Mouse (Mus musculus): Measurements from ENCODE around the gene Acbd7.

Gene Acbd7

DNA sequence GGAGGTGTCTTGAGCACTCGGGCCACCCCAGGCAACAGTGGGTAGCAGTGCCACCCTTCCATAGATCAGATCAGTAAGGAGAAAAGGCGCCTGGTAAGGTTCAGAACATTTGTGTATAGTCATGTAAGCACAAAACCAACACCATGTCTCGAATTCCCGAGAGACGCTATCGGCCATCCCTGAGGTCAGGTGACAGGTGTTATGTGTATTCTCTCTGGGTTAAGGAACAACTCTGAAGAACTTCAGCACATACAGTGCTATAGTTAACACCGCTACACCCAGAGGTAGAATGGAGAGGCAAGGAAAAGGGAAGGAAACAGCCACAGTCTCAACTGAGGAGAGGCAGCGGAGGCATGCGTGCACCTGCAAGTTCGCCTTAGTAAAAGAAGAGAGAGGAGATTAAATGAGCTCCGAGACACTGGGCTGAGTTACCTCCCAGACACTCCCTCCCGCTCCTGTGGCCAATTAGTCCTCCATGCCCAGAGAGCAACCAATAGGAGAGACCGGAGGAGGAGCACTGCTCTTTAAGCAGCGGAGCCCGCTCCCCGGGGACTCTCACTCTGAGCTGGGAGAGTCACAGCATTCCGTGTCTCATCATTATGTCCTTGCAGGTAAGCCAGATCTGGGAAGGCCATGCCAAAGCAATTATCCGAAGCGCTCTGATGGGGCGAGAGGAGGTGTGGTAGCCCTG is at the start of gene Acbd7:
Gene Acbd7 (plus strand): TSS at position 558 of the 691 bp plus-strand sequence.
- DNase-seq (ENCODE audit: low spot score), result peak; percentile 55

DNA sequence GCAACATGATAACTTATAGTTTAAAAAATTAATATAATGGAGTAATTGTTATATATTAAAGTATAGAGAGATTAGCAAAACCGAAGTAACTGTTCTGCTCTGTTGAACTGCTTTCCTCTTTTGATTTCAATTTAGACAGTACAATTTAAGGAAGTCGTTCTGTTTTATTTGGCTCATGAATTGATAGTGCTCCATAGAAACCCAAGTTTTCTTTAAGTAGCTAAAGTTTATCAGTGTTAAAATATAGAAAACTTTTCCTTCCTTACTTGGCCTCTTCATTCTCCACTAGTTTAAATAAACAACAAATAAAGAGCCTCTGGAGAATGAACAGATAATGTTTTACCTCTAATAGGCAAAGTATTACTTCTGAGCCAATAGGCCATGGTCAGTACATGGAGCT is 49.7 kb upstream of the Acbd7 start:
- DNase-seq (ENCODE audit: low spot score), result no peak

DNA sequence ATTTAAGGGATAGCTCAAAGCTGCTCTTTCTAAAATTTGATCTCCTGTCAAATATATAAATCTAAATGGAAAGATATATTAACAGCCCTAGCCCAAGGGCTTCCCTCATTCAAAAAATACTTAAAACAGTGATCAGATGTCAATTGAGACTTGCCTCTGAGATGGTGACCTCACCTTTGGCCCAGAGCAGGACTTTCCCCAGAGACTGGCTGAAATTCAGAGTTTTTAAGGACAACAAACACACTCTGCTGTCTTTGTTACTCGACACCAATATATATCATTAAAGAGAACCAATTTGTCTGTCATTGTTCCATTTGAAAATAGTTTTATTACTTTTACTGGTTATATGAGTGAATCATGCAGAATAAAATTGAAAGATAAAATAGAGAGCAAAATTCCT is 46.4 kb upstream of the Acbd7 start:
- DNase-seq (ENCODE audit: low spot score), result no peak

DNA sequence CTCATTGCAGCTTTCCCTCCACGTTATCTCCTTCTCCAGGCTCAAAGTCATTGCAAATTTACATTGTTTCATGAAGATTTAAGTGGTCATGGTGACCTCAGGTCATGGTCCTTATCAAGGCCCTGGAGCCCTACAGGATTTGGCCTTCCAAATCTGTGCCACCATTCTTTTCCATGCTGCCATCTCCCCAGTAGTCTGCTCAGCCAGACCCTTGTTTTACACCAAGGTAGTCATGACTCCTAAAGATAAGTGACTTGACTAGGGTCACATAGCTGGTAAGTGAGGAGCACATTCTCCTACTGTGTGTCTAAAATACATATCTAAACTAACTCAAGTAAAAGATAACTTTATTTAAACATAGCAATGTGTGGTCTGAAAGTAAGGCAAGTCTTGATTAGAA is 43.8 kb upstream of the Acbd7 start:
- DNase-seq (ENCODE audit: low spot score), result no peak

DNA sequence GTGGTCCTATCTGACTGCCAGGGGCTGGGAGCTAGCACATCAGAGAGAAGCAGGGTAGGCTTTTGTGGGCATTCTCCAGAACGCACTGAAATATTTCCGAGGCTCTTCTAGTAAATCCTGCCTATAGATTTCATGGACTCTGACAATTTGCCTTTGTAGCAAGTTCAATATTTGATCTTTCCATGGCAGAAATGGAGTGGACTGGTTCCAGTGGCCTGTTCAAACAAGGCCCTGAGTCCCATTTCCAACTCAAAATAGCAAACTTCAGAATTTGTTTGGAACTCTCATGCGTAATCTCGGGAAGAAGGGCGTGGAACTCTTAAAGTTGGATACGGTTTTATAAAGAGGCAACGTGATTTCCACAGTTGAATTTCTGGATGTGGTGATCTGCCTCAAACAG is 40.1 kb upstream of the Acbd7 start:
- DNase-seq (ENCODE audit: low spot score), result no peak

DNA sequence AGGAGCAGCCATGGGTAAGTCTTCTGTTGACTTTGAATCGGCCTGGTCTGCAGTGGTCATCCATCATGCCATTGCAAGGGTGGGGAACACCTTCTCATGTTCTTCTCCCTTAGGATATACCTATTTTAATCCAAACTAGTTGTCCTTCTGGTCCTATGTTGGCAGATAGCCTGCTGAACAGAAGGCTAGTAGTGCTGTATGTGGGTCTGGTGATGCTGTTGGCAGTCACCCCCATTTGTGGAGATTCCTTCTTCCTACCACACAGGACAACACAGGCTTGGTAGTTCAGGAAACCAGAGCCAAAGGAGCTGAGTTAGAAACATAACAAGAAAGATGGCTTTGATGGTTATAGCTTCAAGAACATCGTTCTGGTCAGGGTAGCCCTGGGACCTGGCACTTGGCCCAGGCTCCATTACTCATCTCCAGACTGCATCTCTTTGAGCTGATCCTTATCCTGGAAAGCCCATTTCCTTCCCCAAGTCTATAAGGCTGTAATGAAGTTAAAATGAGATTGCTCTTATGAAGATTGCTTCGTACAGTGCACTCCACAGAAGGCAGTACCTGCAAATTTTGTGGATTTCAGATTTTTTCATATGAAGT is 30.4 kb upstream of the Acbd7 start:
- no peak for DNase-seq (ENCODE audit: low spot score)

DNA sequence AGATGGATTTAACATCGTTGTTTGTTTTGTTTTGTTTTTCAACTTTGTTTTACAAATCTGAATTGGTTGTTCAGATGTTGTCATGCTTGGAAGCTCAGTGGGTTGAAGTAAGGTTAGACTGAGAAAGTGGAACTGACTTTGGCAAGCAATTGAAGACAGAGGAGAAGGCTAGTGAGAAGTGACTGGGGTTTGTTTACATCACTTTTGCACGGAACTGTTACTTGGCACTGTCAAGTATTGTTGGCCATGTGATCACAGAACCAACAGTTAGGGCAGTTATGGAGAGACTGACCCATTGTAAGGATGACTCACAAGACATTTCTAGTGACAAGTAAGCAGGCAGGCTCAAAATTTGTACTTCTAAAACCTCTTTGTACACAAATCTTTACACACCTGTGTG is 12.8 kb upstream of the Acbd7 start:
- DNase-seq (ENCODE audit: low spot score), result no peak

DNA sequence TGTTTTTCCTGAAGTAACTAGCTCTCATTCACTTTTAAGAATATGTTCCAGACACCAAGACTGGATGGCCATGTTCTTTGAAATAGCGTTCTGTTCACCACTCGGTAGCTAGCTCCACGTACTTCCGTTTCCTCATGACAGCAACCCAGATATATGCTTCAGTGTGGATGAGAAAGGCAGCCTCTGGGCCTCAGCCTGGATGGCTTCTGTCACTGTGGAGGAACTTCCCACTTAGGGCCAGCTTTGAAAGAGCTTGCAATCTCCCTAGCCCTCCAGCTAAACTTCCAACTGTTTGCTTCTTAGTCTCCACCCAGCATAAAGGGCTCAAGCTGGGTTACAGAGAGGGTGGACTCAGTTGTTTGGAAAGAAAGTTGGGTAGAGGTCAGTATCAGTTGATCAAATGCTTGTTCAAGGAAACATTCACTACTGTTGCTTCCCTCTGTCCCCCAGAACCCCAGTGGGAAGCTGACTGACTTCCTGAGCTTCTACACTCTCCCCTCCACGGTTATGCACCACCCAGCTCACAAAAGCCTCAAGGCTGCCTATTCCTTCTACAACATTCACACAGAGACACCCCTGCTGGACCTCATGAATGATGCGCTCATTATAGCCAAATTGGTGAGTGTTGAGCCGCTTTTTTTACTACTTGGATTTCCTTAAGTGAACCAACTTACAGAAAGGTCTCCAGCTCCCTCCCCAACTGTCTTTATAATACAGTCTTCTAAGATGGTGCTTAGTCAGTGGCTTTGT is 11.4 kb upstream of the Acbd7 start:
- no peak for DNase-seq (ENCODE audit: low spot score)

DNA sequence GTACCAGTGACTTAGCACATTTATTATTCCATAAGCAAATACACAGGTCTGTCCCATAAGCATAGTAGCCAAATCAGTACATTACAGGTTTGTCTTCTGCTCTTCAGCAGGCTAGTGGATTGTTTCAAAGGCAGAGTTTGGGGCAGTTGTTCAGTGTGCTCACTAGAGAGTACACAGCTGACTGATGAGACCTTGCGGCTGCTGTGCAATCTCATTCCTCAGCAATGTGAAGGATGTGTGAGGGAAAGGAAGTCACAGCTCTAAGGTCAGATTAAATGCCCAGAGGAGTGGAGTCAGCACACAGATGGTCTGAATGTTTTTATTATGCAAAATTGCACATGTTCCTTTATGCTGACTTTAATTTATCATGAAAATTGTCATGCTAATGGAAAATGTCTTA is 9.4 kb upstream of the Acbd7 start:
- no peak for DNase-seq (ENCODE audit: low spot score)

DNA sequence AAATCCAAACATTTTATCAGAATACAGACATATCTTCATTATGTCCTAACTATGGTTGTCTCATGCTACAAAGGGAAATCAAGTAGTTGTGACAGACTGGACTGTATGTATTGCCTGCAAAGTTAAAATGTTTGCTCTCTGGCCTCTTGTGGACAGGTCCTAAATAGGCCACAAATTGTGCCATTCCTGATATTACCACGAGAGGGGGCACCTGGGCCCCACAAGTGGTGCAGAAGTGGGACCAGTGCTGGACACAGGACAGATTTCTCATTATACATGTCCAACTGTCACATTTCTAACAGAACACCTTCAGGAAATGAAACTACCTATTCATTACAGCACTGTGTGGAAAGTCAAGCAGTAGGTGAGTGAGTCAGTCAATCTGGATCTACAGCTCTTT is 8.6 kb upstream of the Acbd7 start:
- no peak for DNase-seq (ENCODE audit: low spot score)

DNA sequence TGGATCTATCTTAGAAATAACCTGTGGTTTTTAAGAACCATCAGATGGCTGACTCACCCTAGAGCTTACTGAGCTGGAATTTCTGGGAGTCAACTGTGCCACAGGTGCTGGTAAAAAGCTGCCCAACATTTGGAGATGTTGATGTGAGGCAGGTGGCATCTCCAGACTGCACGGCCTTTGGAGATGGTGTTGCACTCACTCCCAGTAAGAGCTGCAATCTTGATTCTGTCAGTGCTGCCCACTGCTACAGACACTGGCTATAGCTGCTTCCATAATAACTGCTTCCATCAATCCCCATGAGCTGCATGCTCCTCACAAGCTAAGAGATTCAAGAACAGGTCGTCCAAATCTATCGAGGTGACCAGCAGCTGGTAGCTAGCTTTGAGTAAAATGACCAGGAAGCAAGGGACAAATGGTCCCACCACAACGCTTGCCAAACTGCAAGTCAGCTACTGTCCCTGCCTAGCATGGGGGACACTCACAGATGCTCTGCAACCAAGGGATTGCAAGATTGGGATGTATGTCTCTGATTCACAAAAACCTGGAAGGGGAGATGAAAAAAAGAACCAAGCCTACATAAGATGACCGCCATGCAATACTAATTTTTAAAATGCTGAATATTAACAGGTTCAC is 4.8 kb upstream of the Acbd7 start:
- DNase-seq (ENCODE audit: low spot score), result no peak

DNA sequence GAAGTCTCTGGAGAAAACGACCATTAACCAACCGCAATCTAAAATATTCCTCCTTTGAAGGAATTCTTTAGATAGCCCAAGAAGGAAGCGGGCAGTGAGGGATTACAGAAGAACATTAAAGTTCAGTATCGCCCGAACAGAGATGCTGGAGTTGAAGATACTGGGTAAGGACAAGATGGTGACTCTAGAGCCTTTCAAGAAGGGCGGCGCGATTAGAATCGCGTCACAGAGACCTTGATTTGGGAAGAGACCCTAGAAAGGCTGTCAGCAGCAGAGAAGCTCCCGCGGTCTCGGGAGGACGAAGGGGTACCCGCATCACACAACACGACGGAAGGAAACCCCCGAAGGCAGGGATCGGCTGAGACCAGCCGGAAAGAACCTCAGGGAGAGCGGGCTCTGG is 3.9 kb upstream of the Acbd7 start:
- no peak for DNase-seq (ENCODE audit: low spot score)

DNA sequence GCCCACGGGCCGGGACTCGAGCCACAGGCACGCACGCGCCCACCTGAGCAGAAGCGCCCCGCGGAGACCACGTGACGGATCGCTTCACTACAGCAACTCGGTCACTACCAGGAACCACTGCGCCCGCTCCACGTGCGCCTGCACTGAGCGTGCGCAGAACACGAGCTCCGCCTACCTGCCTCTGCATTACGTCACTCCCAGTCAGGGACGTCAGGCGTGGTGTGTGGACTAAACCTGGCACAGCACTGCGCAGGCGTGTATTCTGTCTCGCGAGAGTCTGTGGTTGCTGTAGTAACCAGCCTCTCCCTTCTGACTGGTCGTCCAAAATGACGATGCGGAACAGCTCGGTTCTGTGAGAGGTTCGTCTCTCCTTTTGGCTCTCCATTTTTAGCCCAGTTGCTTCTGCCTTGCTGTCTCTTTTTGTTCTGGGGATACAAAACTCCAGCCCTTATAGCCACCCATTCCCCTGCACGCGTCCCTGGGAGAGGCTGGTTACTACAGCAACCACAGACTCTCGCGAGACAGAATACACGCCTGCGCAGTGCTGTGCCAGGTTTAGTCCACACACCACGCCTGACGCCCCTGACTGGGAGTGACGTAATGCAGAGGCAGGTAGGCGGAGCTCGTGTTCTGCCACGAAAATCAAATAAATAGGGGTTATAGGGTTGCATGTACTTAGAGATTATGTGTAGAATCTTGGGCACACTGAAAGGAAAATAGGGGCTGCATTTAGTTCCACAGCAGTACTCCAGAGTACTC is 3.3 kb upstream of the Acbd7 start, which contains the start of gene Rpp38:
Gene Rpp38 (minus strand): TSS at position 160 of the 759 bp plus-strand sequence.
- peak; percentile 99 for DNase-seq (ENCODE audit: low spot score)

DNA sequence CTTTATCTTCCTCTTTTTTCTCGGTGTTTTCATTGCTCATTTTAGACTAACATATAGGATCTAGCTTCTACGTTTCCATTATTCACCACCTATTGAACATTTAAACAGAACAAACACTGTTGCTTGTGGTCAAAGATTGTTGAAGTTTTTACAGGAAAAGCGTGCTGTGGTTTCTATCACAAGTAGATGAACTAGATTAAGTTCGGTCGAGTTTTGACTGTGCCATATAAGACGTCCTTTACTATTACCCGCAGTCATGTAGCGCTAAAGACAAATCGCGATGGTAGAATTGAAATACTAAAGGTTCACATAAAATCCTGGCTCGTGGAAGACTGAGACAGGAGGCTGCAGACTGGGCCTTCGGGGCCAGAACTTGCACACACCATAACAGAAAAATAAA is 2.2 kb upstream of the Acbd7 start:
- DNase-seq (ENCODE audit: low spot score), result no peak

DNA sequence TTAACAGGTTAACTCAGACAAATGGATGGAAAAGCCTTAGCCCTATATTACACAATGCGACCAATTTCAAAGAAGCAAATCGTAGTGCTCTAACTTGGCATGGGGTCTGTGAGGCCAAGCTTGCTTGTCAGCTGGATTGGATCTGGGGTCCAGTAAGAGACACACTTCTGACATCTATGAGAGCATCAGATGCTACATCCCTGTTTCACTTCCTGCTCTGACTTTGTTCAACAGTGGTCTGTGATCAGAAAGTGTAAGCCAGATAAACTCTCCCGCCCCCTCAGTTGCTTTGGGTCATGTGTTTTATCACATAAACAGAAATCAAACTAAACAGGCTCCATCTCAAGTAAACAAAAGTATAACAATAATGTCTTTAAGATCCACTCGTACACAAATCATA is 12.5 kb downstream of the Acbd7 start:
- DNase-seq (ENCODE audit: low spot score), result no peak

DNA sequence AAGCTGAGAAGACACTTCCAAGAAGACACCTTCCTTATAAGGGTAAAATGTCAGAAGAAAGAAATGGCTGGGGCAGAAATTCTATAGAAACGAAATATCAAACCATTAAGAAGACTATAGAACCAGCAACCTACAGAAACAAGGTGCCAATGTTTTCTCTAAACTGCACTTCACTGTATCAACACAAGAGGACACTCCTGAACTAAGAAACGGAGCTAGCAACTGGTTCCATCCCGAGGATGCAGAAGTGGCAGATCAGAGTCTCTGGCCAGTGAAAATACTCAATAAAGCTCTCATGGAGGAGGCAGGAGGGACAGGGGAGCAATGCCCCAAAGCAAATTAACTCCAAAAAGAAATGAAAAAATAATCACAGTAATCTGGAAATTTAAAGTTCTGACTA is 13.0 kb downstream of the Acbd7 start:
- peak; percentile 5 for DNase-seq (ENCODE audit: low spot score)

DNA sequence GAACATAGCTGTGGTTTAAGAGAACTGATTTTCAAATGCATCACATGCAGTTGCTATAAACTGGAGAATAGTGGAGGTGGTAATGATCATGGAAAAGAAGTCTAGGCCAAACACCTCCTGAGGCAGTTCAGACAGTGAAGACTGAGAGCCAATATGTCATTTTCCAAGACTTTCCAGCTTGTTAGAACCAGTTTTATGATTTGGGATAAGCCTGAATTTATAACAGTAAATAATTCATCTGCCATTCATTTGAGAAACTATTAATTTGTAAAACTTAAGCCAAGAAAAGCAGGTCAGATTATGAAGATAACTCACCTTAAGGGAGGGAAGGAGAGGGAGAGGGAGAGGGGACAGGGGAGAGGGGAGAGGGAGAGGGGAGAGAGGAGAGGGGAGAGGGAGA is 17.2 kb downstream of the Acbd7 start:
- no peak for DNase-seq (ENCODE audit: low spot score)

DNA sequence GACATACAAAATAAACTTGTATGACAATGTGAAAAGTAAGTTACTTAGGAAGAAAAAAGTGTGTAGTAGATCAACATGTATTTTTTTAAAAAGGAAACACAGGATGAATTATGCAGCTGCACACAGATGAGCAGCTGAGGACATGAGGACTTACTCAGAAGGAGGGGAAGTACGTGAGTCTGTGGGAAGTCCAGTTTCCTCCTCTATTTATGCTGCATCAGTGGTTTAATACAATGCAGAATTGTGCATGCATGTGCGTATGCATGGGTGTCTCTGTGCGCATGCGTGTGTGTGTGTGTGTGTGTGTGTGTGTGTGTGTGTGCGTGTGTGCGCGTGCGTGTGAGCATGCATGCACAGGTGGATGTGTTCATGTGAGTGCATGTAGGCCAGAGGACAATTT is 19.8 kb downstream of the Acbd7 start:
- DNase-seq (ENCODE audit: low spot score), result no peak

DNA sequence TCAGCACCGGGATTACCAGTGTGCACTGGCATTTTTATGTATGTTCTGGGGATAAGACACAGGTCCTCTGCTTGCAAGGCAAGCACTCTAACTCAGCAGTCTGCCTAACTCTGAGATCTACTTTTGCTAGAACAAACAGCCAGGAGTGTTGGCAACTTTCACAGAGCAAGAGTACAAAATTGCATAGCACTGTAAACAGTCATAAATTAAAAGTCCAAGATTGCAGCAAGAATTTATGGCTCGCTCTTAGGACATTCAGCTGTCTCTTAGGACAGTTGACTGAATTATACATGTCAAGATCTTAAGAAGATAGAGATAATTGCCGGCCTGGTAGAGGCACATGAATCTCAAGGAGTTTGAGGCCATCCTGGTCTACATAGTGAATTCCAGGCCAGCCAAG is 20.3 kb downstream of the Acbd7 start:
- no peak for DNase-seq (ENCODE audit: low spot score)

DNA sequence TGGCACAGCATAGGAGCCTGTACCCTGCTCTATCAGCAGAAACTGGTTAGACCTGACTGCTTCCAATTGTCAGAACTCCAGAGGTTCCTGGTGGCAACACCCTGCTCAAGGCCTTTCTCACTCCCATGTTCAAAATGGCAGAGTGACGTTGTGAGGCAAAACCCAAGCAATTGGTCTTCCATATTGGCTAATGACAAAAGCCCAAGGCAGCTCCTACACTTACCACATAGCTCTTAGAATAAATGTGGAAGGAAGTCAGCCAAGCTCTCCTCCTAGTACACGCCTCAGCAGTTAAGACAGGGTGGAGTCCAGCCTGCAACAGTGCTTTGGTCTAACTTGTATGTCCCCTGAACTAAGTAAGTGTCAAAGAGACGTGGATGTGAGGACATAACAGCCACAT is 21.9 kb downstream of the Acbd7 start:
- DNase-seq (ENCODE audit: low spot score), result no peak

DNA sequence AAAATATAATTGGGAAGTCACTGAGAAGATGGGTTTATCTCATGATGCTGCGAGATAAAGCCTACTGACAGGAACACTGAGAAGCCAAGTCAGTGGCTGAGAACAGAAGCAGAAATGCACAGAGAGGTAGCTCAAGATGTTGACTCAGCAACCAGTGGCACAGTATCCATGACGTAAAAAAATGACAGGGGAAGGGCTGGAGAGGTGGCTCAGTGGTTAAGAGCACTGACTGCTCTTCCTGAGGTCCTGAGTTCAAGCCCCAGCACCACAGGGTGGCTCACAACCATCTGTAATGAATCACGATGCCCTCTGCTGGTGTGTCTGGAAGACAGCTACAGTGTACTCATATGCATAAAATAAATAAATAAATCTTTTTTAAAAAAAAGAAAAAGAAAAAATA is 25.1 kb downstream of the Acbd7 start:
- no peak for DNase-seq (ENCODE audit: low spot score)

DNA sequence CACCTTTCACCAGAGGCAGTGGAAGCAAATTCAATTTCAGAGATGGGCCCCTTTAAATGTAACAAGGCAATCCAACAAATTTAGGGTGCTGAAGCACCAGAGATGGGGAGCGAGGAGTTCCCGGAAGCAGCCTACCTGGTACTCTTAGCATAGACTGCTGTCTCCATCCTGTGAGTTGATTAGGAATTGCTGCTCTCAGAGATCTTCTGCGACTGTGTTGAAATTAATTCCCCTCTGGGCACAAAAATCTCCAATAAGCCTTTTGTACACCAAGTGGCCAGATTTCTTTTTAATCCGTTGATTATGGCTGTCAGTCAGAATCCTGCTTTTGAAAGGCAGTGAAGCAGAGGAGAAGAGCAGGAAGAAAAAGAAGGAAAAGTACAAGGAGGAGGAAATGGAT is 29.2 kb downstream of the Acbd7 start:
- DNase-seq (ENCODE audit: low spot score), result no peak
